Mouse (Mus musculus): Measurements from ENCODE around the gene Tm2d1.
"Not testable (repeated sequence)": the region's sequence is repeated elsewhere in the genome, so short reads cannot be mapped to it uniquely, and the experiment has no call there.

The Tm2d1 gene

GRCm38 (mm10) chr4:98382716-98383424 lies at the start of gene Tm2d1:
Tm2d1 (minus strand) TSS chr4:98383306.
- DNase-seq (ENCODE audit: low read depth, low spot score) = peak; percentile 66

- no peak for DNase-seq (ENCODE audit: low read depth, low spot score)
These were observed 45.3 kb upstream of the Tm2d1 start for GRCm38 (mm10) chr4:98428371-98428770.

- DNase-seq (ENCODE audit: low read depth, low spot score) = not testable (repeated sequence)
These were observed 32.0 kb upstream of the Tm2d1 start for GRCm38 (mm10) chr4:98415150-98415549.

GRCm38 (mm10) chr4:98408455-98408854 lies 25.3 kb upstream of the Tm2d1 start:
- no peak for DNase-seq (ENCODE audit: low read depth, low spot score)

- DNase-seq (ENCODE audit: low read depth, low spot score) = no peak
These were observed 21.3 kb upstream of the Tm2d1 start for GRCm38 (mm10) chr4:98404412-98404811.

- DNase-seq (ENCODE audit: low read depth, low spot score) = no peak
These were observed 20.4 kb upstream of the Tm2d1 start for GRCm38 (mm10) chr4:98403492-98403891.

GRCm38 (mm10) chr4:98401584-98401962 lies 18.5 kb upstream of the Tm2d1 start:
- DNase-seq (ENCODE audit: low read depth, low spot score) = no peak

- DNase-seq (ENCODE audit: low read depth, low spot score) = no peak
These were observed 17.9 kb upstream of the Tm2d1 start for GRCm38 (mm10) chr4:98400926-98401583.

GRCm38 (mm10) chr4:98395690-98396437 lies 12.8 kb upstream of the Tm2d1 start, which contains the start of gene Patj:
Patj (plus strand) TSS chr4:98395785.
- DNase-seq (ENCODE audit: low read depth, low spot score) = peak; percentile 42

GRCm38 (mm10) chr4:98395346-98395689 lies 12.2 kb upstream of the Tm2d1 start:
- no peak for DNase-seq (ENCODE audit: low read depth, low spot score)

GRCm38 (mm10) chr4:98385036-98385435 lies 1.9 kb upstream of the Tm2d1 start:
- no peak for DNase-seq (ENCODE audit: low read depth, low spot score)

GRCm38 (mm10) chr4:98376943-98377342 lies 6.2 kb downstream of the Tm2d1 start:
- no peak for DNase-seq (ENCODE audit: low read depth, low spot score)

GRCm38 (mm10) chr4:98375401-98375800 lies 7.7 kb downstream of the Tm2d1 start:
- DNase-seq (ENCODE audit: low read depth, low spot score) = no peak

- no peak for DNase-seq (ENCODE audit: low read depth, low spot score)
These were observed 24.9 kb downstream of the Tm2d1 start for GRCm38 (mm10) chr4:98358034-98358809.

- no peak for DNase-seq (ENCODE audit: low read depth, low spot score)
These were observed 34.5 kb downstream of the Tm2d1 start for GRCm38 (mm10) chr4:98348580-98348979.

- DNase-seq (ENCODE audit: low read depth, low spot score) = no peak
These were observed 37.3 kb downstream of the Tm2d1 start for GRCm38 (mm10) chr4:98345783-98346182.

- no peak for DNase-seq (ENCODE audit: low read depth, low spot score)
These were observed 43.0 kb downstream of the Tm2d1 start for GRCm38 (mm10) chr4:98339992-98340564.

- no peak for DNase-seq (ENCODE audit: low read depth, low spot score)
These were observed 44.2 kb downstream of the Tm2d1 start for GRCm38 (mm10) chr4:98338636-98339630.

- DNase-seq (ENCODE audit: low read depth, low spot score) = no peak
These were observed 45.9 kb downstream of the Tm2d1 start for GRCm38 (mm10) chr4:98337197-98337596.

GRCm38 (mm10) chr4:98335726-98336125 lies 47.4 kb downstream of the Tm2d1 start:
- no peak for DNase-seq (ENCODE audit: low read depth, low spot score)

Measured in embryo, embryonic 11.5 days (tissue).